Mouse (Mus musculus) forebrain, postnatal 0 days (tissue): ENCODE results near the gene Tchhl1. TPM values are rescaled to one million over a fixed set of nuclear protein-coding genes. Genes with fewer than 3 reads are reported as not detected.
A peak's percentile ranks its signal among the peaks of the same experiment; 100 is the strongest.
"Not testable (repeated sequence)": the region's sequence is repeated elsewhere in the genome, so short reads cannot be mapped to it uniquely, and the experiment has no call there.

ENCODE experiments used
- ATAC-seq: fragments of 200-750 bp; cut with Nextera tagmentation; 2 replicates; pipeline ENCODE4 v1.8.0; 2017; ENCODE audit warnings: mild to moderate bottlenecking, moderate library complexity
- DNase-seq: peaks from one replicate; pipeline ENCODE4 v3.0.0-alpha.2; 2015
- H3K27ac ChIP-seq: fragments of 300-500 bp; sonication (generic); 2 replicates; pipeline ENCODE4 v1.5.1; 2014; ENCODE audit warnings: low read depth, mild to moderate bottlenecking, antibody characterized with exemption, low read length, moderate library complexity, mixed read lengths
- H3K27me3 ChIP-seq: fragments of 300-500 bp; sonication (generic); 2 replicates; pipeline ENCODE4 v1.6.1; 2014; ENCODE audit warnings: mild to moderate bottlenecking, low read length, mixed read lengths; ENCODE audit not compliant: insufficient read depth
- H3K36me3 ChIP-seq: fragments of 300-500 bp; sonication (generic); 2 replicates; pipeline ENCODE4 v1.6.1; 2014; ENCODE audit warnings: mild to moderate bottlenecking, moderate library complexity; ENCODE audit not compliant: insufficient read depth
- H3K4me1 ChIP-seq: fragments of 300-500 bp; sonication (generic); 2 replicates; pipeline ENCODE4 v1.6.1; 2014; ENCODE audit warnings: antibody characterized with exemption; ENCODE audit not compliant: insufficient read depth
- H3K4me2 ChIP-seq: fragments of 300-500 bp; sonication (generic); 2 replicates; pipeline ENCODE4 v1.6.1; 2014; ENCODE audit warnings: low read depth, mild to moderate bottlenecking, moderate library complexity
- H3K4me3 ChIP-seq: fragments of 300-500 bp; sonication (generic); 2 replicates; pipeline ENCODE4 v1.5.1; 2014; ENCODE audit warnings: low read depth, low read length, mixed read lengths
- H3K9ac ChIP-seq: fragments of 300-500 bp; sonication (generic); 2 replicates; pipeline ENCODE4 v1.6.1; 2014; ENCODE audit warnings: mild to moderate bottlenecking
- H3K9me3 ChIP-seq: fragments of 300-500 bp; sonication (generic); 2 replicates; pipeline ENCODE4 v1.6.1; 2016; ENCODE audit warnings: low read length
- CTCF ChIP-seq: sonication (generic); IDR thresholded peaks from 2 replicates; pipeline ENCODE4 v1.5.1; 2016; ENCODE audit warnings: antibody characterized with exemption, control low read depth, low read depth
- WGBS: fragments of 180-500 bp; shearing (Covaris S2); extraction: QIAGEN DNeasy Blood & Tissue Kit; methylation state at CpG from one replicate; pipeline ENCODE4 v1.1.7; 2014; 5-methylcytosine and 5-hydroxymethylcytosine counted together
- polyA plus RNA-seq: library from polyadenylated mRNA; unstranded; fragments of >200 nt; fragmentation: Nextera tagmentation; extraction: Ambion mirVana; gene quantifications from 2 replicates; pipeline ENCODE4 v1.2.1, GENCODE M21; 2015
- total RNA-seq: library from RNA; depleted of rRNA; stranded (reverse); fragments of >200 nt; gene quantifications from 2 replicates; pipeline ENCODE4 v1.2.3, GENCODE M21; 2014

Gene Tchhl1
- total and polyA plus RNA-seq, 2 experiments from 2014 or later = not detected

DNA sequence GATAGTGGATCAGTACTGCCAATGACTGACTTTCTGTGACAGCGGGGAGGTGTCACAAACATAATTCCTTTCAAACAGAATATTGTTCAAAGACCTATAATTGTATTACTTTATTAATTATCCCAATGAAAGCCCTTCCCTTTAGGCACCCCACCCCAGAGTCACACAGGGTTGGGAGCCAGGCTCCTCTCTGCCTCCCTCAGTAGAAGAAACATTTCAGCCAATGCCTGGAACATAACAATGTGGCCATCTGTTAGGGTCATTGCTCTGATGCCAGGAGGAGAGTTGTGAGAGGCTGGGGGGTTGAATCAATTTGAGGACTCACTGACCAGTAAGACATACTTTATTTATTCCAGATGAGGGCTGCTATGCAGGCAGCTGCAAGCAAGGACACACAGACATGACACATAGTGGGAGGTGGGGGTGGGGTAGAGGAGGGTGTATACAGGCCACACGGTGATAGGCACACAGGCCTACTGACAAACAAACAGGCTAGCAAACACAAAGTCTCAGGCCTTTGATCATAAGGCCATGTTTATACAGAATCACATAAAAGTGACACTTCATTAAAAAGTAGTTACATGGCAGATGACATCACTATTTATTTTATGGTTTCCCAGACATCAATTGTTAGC, 13.5 kb downstream of the Tchhl1 start:
- H3K27me3 ChIP-seq = no peaks in the 10 kb centered on the region
- H3K27ac ChIP-seq = no peak overlapping the region
- TF ChIP-seq CTCF = no peak
- no peak for DNase-seq
- H3K9me3 ChIP-seq = no peaks in the 10 kb centered on the region
- no peak overlapping the region for H3K4me2 ChIP-seq
- H3K4me3 ChIP-seq = no peak overlapping the region
- H3K36me3 ChIP-seq = no peaks in the 10 kb centered on the region
- no peaks in the 10 kb centered on the region for H3K4me1 ChIP-seq
- H3K9ac ChIP-seq = no peak overlapping the region
- ATAC-seq = no peak
- 75% methylated on average over 2 of the region's 2 CpGs for WGBS

DNA sequence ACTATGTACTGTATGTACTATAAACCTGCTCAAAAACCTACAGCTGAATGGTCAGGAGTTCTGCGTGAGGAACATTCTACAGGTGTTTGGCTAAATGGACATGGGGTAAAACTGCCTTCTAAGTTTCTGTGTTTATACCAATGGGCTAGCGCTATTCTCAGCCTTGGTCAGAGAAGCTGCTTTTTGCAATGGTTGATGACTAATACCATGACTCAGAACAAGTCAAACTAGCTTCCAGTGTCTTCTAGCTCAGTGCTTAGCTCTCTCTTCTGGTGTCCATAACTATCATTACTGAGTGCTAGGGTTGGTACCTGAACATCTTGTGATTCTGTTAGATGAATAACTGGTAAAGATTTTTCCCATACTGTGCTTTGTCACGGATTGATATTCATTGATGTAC, 17.1 kb downstream of the Tchhl1 start:
- Histone ChIP-seq H3K36me3 (no peaks in the 10 kb centered on the region), H3K27ac (no peak overlapping the region), H3K9ac (no peak overlapping the region), H3K4me1 (no peaks in the 10 kb centered on the region), H3K4me3 (no peak overlapping the region), H3K9me3 (no peaks in the 10 kb centered on the region), H3K27me3 (no peaks in the 10 kb centered on the region), H3K4me2 (no peak overlapping the region)
- TF ChIP-seq CTCF = no peak
- DNase-seq = no peak
- 92% methylated on average over 3 of the region's 3 CpGs for WGBS
- ATAC-seq = no peak

DNA sequence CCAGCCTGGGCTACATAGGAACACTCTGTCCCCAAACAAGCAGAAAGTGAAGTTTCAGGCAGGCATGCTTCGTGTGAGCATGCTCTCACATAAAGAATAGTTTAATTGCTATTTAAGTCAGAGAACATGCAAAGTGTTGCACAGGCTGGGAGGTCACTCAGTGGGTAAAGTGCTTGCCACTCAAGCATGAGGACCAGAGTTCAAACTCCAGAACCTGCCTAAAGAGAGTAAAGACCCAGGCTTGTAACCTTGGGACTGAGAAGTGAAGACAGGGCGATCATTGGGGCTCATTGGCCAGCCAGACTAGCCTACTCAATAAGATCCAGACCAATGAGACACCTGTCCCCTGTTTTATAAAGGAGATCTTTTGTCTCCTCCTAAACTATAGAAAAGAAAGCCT, 20.0 kb downstream of the Tchhl1 start:
- Histone ChIP-seq H3K9ac (no peak overlapping the region), H3K4me3 (no peak overlapping the region), H3K36me3 (no peaks in the 10 kb centered on the region), H3K9me3 (no peaks in the 10 kb centered on the region), H3K27ac (no peak overlapping the region), H3K4me2 (no peak overlapping the region), H3K27me3 (no peaks in the 10 kb centered on the region), H3K4me1 (no peaks in the 10 kb centered on the region)
- no peak for TF ChIP-seq CTCF
- DNase-seq (no peak), ATAC-seq (no peak)
- 73% methylated on average over 2 of the region's 2 CpGs for WGBS

DNA sequence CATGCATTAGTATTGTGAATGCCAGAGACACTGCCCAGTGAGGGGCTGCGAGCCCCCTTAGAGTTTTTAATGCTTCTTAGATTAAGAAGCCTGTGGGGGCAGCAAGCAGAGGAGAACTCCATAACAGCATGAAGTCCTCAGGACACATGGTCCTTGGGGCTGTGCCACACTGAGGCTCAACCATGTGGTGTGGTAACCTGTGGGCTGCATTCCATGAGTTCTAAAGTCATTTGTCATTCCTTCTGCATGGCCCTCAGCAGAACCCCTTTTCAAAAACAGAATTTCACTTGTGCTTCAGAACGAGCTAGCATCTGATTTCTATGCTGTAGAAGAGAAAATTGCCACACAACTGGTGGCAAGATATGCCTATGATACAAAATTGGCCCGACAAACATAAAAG, 23.6 kb downstream of the Tchhl1 start:
- no peak for DNase-seq
- WGBS = 78% methylated on average over 3 of the region's 3 CpGs
- Histone ChIP-seq H3K9me3 (no peaks in the 10 kb centered on the region), H3K4me3 (no peak overlapping the region), H3K27ac (no peak overlapping the region), H3K4me1 (no peaks in the 10 kb centered on the region), H3K27me3 (no peaks in the 10 kb centered on the region), H3K4me2 (no peak overlapping the region), H3K36me3 (no peaks in the 10 kb centered on the region), H3K9ac (no peak overlapping the region)
- no peak for TF ChIP-seq CTCF
- no peak for ATAC-seq

DNA sequence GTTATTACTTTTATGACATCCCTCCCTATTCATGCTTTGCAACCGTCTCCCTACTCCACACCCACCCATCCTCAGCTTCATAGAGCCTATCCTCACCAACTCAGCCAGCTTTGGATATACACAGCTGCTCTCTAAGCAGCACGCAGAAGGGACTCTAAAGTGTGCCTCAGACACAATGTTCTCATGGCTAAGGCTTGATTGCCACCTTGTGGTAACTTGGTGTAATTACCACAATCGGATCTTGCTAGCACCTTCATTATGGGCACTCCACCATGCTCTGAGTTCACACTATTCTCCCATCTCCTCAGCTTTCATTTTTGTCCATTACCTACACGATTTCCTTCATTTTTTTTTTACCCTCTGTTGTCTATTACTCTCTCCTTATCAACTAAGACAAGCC, 25.4 kb downstream of the Tchhl1 start:
- Histone ChIP-seq H3K9ac (no peak overlapping the region), H3K27me3 (no peaks in the 10 kb centered on the region), H3K27ac (no peak overlapping the region), H3K4me3 (no peak overlapping the region), H3K4me1 (no peaks in the 10 kb centered on the region), H3K9me3 (no peaks in the 10 kb centered on the region), H3K36me3 (no peaks in the 10 kb centered on the region), H3K4me2 (no peak overlapping the region)
- DNase-seq (peak; percentile 90), ATAC-seq (peak; percentile 97)
- 1% methylated on average over 4 of the region's 4 CpGs for WGBS
- TF ChIP-seq CTCF = peak; percentile 98

DNA sequence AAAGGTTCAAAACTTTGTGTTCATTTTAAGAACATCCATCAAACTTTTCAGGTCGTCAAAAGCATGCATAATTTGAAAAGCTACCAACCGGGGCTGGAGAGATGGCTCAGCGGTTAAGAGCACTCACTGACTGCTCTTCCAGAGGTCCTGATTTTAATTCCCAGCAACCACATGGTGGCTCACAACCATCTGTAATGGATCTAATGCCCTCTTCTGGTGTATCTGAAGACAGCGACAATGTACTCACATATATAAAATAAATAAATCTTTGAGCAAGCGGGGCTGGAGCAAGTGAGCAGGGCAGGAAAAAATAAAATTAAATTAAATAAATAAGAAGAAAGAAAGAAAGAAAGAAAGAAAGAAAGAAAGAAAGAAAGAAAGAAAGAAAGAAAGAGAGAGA, 26.2 kb downstream of the Tchhl1 start:
- WGBS = 26% methylated on average over 5 of the region's 5 CpGs
- not testable (repeated sequence) for H3K4me2 ChIP-seq, H3K27ac ChIP-seq

DNA sequence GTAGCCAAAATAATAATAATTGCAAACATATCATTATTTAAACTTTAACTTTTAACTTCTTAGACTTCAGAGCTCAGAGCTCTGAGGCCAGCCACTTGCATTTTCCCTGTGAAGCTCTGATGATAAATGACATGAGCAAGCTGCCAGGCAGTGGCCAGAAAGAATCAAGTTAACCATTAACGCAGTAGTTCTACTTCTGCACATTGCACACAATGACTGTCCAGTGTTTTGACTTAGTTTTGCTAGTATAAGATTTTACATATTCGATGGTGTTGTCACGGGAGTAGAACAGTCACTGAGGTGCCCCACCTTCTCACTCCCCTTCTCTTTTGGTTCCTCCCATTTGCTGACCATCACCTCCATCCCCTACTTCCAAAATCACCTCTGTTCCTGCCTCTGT, 28.6 kb downstream of the Tchhl1 start:
- no peak overlapping the region for H3K4me3 ChIP-seq
- no peak for DNase-seq
- H3K9me3 ChIP-seq = no peaks in the 10 kb centered on the region
- H3K27ac ChIP-seq = no peak overlapping the region
- ATAC-seq = no peak
- H3K9ac ChIP-seq = no peak overlapping the region
- no peak for TF ChIP-seq CTCF
- no peaks in the 10 kb centered on the region for H3K4me1 ChIP-seq
- no peaks in the 10 kb centered on the region for H3K36me3 ChIP-seq
- WGBS = 85% methylated on average over 3 of the region's 3 CpGs
- no peak overlapping the region for H3K4me2 ChIP-seq
- H3K27me3 ChIP-seq = no peaks in the 10 kb centered on the region

More for the DNA sequence above, 26.2 kb downstream of the Tchhl1 start:
- H3K4me1 ChIP-seq, H3K9me3 ChIP-seq, H3K36me3 ChIP-seq, H3K27me3 ChIP-seq, H3K4me3 ChIP-seq, ATAC-seq, DNase-seq, H3K9ac ChIP-seq: not testable (repeated sequence)
- TF ChIP-seq CTCF = peak; percentile 39
